Mouse (Mus musculus): ENCODE data around the gene Olfr912. TPM values are rescaled to one million over a fixed set of nuclear protein-coding genes. Genes with fewer than 3 reads are reported as not detected.

Gene Olfr912
- not detected for total RNA-seq (2021)

GRCm38 (mm10) chr9:38579878-38580277 is at the start of gene Olfr912:
Gene Olfr912 (plus strand): TSS chr9:38580178.
- intact Hi-C loops (cut with DNase I), result no loop called here
- no peak for DNase-seq (ENCODE audit: low spot score in 2 of 2)

DNA sequence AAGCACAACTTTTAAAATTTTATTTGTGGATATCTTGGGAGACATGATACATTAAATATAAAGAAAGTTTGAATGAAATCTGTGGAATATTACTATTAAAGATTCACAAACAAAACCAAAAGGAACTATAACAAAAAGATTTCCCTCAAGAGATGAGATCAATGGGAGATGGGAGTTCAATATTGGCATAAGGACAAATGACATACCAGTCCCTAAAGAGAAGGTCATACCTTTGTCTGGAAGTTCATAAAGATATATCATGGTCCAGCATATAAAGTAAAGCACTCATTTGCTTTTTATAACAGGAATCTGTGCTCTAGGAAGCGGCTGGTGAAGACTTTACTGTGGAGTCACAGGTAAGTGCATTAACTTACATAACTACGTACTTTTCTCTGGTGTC is 42.4 kb upstream of the Olfr912 start, which contains the start of gene Olfr910:
Gene Olfr910 (plus strand): TSS at position 301 of the 400 bp plus-strand sequence.
- DNase-seq (ENCODE audit: low spot score in 2 of 2), result no peak
- intact Hi-C loops (cut with DNase I), result no loop called here

- intact Hi-C loops (cut with DNase I), result no loop called here
- no peak for DNase-seq (ENCODE audit: low spot score in 2 of 2)
Observed at GRCm38 (mm10) chr9:38591056-38591455, 11.1 kb downstream of the Olfr912 start.

- no peak for DNase-seq (ENCODE audit: low spot score in 2 of 2)
- intact Hi-C loops (cut with DNase I), result no loop called here
Observed at GRCm38 (mm10) chr9:38592459-38592858, 12.5 kb downstream of the Olfr912 start, which contains the start of gene Olfr913. Gene Olfr913 (plus strand): TSS chr9:38592759.

- no peak for DNase-seq (ENCODE audit: low spot score in 2 of 2)
- intact Hi-C loops (cut with DNase I), result no loop called here
Observed at GRCm38 (mm10) chr9:38604802-38605201, 24.8 kb downstream of the Olfr912 start, which contains the start of gene Olfr914. Gene Olfr914 (plus strand): TSS chr9:38605102.

GRCm38 (mm10) chr9:38632406-38632805 is 52.4 kb downstream of the Olfr912 start:
- DNase-seq (ENCODE audit: low spot score in 2 of 2), result no peak

More at GRCm38 (mm10) chr9:38632406-38632805, 52.4 kb downstream of the Olfr912 start:
- intact Hi-C loops (cut with DNase I), result no loop called here

Other genes with a start within 250 kb of the Olfr912 start
- not detected for gene Olfr898, start 231.8 kb upstream of the Olfr912 start, total RNA-seq (2021)
- gene Olfr250, start 213.3 kb upstream of the Olfr912 start, total RNA-seq (2021), result not detected
- gene Olfr251, start 203.1 kb upstream of the Olfr912 start, total RNA-seq (2021), result not detected
- gene Olfr147, start 178.5 kb upstream of the Olfr912 start, total RNA-seq (2021), result not detected
- not detected for gene Olfr901, start 150.7 kb upstream of the Olfr912 start, total RNA-seq (2021)
- gene Olfr902, start 132.5 kb upstream of the Olfr912 start, total RNA-seq (2021), result not detected
- not detected for gene Olfr904, start 117.0 kb upstream of the Olfr912 start, total RNA-seq (2021)
- gene Olfr905, start 109.1 kb upstream of the Olfr912 start, total RNA-seq (2021), result not detected
- not detected for gene Olfr906, start 93.1 kb upstream of the Olfr912 start, total RNA-seq (2021)
- gene Olfr907, start 84.4 kb upstream of the Olfr912 start, total RNA-seq (2021), result not detected
- gene Olfr911-ps1, start 58.6 kb upstream of the Olfr912 start, total RNA-seq (2021), result not detected
- not detected for gene Olfr910, start 42.3 kb upstream of the Olfr912 start, total RNA-seq (2021)
- not detected for gene Olfr913, start 12.6 kb downstream of the Olfr912 start, total RNA-seq (2021)
- gene Olfr914, start 24.9 kb downstream of the Olfr912 start, total RNA-seq (2021), result not detected
- not detected for gene Olfr916, start 79.7 kb downstream of the Olfr912 start, total RNA-seq (2021)
- gene Olfr917, start 85.7 kb downstream of the Olfr912 start, total RNA-seq (2021), result not detected
- not detected for gene Olfr918, start 94.4 kb downstream of the Olfr912 start, total RNA-seq (2021)
- gene Olfr919, start 123.5 kb downstream of the Olfr912 start, total RNA-seq (2021), result not detected
- 1 to 10 TPM; 7.9 to 8.0 TPM for gene Vwa5a, start 138.1 kb downstream of the Olfr912 start, total RNA-seq (2021)
- under 1 TPM in 1 of 2 experiments, not detected in 1; 0.11 TPM for gene Olfr920, start 172.1 kb downstream of the Olfr912 start, total RNA-seq (2021)
- gene Olfr921, start 192.9 kb downstream of the Olfr912 start, total RNA-seq (2021), result not detected
- not detected for gene Olfr922, start 234.4 kb downstream of the Olfr912 start, total RNA-seq (2021)
- not detected for gene Olfr923, start 246.4 kb downstream of the Olfr912 start, total RNA-seq (2021)